Mouse (Mus musculus): ENCODE data around the gene Flrt1. TPM values are rescaled to one million over a fixed set of nuclear protein-coding genes. Genes with fewer than 3 reads are reported as not detected.
"Not testable (repeated sequence)": the region's sequence is repeated elsewhere in the genome, so short reads cannot be mapped to it uniquely, and the experiment has no call there.

Flrt1 gene
- total and polyA plus RNA-seq, 3 experiments = 0.84 to 1.2 (median 1.1) TPM

DNA sequence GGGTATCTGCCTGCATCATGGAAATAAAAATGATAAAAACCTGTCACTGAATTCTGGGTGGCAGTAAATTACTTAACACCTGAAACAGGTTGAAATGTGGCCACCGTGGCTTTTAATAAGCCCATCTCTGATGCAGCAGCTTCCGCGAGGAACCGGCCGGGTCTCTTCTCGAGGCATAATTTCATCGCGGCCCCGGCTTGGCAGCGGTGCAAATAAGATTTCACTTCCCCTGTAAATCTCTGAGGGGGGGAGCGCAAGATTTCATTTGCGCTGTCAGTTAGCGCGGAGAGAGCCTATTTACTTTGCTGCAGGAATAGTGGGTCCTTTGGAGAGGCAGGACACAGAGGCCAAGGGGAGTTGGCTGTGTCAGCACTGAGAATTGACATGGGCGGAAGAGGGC is 20.8 kb downstream of the Flrt1 start:
- WGBS = 79% methylated on average over 15 of the region's 15 CpGs
- no peaks in the 10 kb centered on the region for H3K79me2 ChIP-seq (replicated peaks; ENCODE audit: control insufficient read depth, insufficient read depth, low read length)
- intact Hi-C loops (cut with DNase I) = no loop called here
- H3K4me3 ChIP-seq = no peak overlapping the region
- TF ChIP-seq CTCF (IDR thresholded peaks at IDR 0.05) (no peak), POLR2A (IDR thresholded peaks at IDR 0.05; ENCODE audit: insufficient read depth, low read depth, low read length) (no peak), EP300 (IDR thresholded peaks at IDR 0.05; ENCODE audit: insufficient read depth, low read depth, low read length) (no peak)
- peaks cover 2% of the 10 kb centered on the region; the same call in 1 of the 2 replicates for H3K4me1 ChIP-seq (ENCODE audit: control insufficient read depth, insufficient read depth, low read length)
- H3K27me3 ChIP-seq (ENCODE audit: control insufficient read depth, insufficient read depth, low read length) = no peaks in the 10 kb centered on the region
- DNase-seq = no peak
- no peak overlapping the region for H3K27ac ChIP-seq
- H3K9ac ChIP-seq (ENCODE audit: low read depth, low read length) = no peak overlapping the region
- no peaks in the 10 kb centered on the region for H3K36me3 ChIP-seq (ENCODE audit: control insufficient read depth, insufficient read depth, low read length)

DNA sequence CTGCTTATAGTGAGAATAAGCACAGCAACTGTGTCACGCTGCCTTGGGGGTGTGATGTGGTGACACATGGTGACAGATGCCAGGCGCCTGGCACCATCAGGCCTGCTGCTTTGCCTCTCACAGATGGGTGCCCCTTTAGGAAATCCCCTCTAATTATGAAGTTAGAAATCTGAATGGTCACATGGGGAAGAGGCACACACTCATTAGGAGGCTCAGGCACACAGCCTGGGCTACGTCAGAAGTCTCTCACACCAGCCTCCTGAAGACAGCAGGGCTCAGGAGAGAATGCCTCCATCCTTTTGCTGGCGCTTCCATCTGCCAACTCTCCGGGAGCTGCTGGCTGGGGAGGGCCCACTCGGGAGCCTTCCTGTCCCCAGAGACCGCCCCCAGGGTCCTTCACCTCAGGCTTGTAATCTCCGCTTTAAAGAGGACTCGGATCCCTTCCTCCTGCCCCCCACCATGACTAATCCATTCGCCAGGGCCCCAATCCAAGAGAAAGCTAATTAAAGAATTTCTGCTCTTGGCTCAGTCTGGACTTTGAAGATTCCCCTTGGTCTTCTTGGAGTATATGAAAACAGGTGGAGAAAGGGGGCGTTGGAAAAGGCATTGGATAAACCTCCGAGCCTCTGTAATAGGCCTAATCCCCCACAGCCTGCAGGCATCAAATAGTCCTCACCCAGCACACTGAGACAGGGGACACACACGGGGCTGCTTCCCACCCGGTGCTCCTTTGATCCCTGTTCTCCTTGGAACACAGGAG is 22.3 kb downstream of the Flrt1 start:
- 58% methylated on average over 14 of the region's 14 CpGs for whole genome bisulfite sequencing
- DNase-seq = no peak
- H3K4me1 ChIP-seq (ENCODE audit: control insufficient read depth, insufficient read depth, low read length) = no peaks in the 10 kb centered on the region
- TF ChIP-seq CTCF (IDR thresholded peaks at IDR 0.05) (no peak), EP300 (IDR thresholded peaks at IDR 0.05; ENCODE audit: insufficient read depth, low read depth, low read length) (no peak), POLR2A (IDR thresholded peaks at IDR 0.05; ENCODE audit: insufficient read depth, low read depth, low read length) (no peak)
- H3K27ac ChIP-seq = no peak overlapping the region
- no peaks in the 10 kb centered on the region for H3K27me3 ChIP-seq (ENCODE audit: control insufficient read depth, insufficient read depth, low read length)
- H3K4me3 ChIP-seq = no peak overlapping the region
- no peaks in the 10 kb centered on the region for H3K36me3 ChIP-seq (ENCODE audit: control insufficient read depth, insufficient read depth, low read length)
- intact Hi-C loops (cut with DNase I) = no loop called here
- no peak overlapping the region for H3K9ac ChIP-seq (ENCODE audit: low read depth, low read length)
- no peaks in the 10 kb centered on the region for H3K79me2 ChIP-seq (replicated peaks; ENCODE audit: control insufficient read depth, insufficient read depth, low read length)

DNA sequence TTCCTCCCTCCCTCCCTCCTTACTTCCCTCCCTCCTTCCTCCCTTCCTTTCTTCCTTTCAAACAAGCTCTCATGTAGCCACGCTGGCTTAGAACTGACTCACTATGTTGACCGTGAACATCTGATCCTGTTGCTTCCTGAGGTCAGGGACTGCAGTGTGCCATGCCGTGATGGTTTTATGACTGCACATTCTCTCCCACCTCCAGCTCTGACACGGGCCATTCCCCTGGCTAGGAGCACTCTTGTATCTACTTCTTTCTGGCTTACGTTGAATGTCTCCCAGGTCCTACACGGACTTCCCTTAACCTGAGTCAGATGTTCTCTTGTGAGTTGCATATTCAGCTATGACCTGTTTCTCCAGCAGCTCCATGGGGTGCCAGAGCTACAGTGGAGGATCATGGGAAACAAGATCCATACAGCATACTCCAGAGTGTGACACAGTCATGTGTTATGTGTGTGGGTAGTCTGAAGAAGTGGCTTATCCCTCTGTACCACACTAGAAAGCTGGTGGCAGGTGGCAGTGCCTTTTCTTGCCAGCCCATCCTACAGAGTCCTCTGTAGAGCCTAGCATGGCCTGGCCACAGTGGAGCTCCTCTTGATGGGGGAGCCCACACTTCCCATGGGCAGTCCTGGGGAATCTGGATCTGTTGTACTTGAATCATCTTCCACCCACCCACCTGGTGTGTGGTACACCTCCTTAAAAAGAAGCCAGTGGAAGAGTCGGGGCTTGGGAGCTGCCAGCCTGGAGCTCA is 23.8 kb downstream of the Flrt1 start:
- no peaks in the 10 kb centered on the region for H3K4me1 ChIP-seq (ENCODE audit: control insufficient read depth, insufficient read depth, low read length)
- WGBS = 58% methylated on average over 7 of the region's 7 CpGs
- no peaks in the 10 kb centered on the region for H3K79me2 ChIP-seq (replicated peaks; ENCODE audit: control insufficient read depth, insufficient read depth, low read length)
- H3K27ac ChIP-seq = no peak overlapping the region
- no peaks in the 10 kb centered on the region for H3K36me3 ChIP-seq (ENCODE audit: control insufficient read depth, insufficient read depth, low read length)
- intact Hi-C loops (cut with DNase I) = no loop called here
- TF ChIP-seq CTCF (IDR thresholded peaks at IDR 0.05) = no peak
- no peak for TF ChIP-seq POLR2A (IDR thresholded peaks at IDR 0.05; ENCODE audit: insufficient read depth, low read depth, low read length)
- TF ChIP-seq EP300 (IDR thresholded peaks at IDR 0.05; ENCODE audit: insufficient read depth, low read depth, low read length) = no peak
- no peak overlapping the region for H3K4me3 ChIP-seq
- H3K9ac ChIP-seq (ENCODE audit: low read depth, low read length) = no peak overlapping the region
- H3K27me3 ChIP-seq (ENCODE audit: control insufficient read depth, insufficient read depth, low read length) = no peaks in the 10 kb centered on the region
- no peak for DNase-seq

DNA sequence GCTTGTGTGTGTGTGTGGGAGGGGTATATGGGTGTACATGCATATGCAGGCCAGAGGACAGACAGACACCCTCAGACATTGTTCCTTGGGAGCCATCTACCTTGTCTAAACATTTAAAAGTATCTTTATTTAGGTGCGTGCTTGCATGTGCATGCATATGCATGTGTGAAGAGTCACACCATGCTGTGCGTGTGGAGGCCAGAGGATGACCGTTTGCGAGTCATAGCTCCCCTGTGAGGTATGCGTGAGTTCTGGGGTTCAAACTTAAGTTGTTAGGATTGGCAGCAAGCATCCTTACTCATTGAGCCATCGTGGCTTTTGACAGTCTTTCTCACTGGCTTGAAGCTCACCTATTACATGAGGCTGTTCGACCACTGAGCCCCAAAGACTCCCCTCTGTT is 27.3 kb downstream of the Flrt1 start:
- Histone ChIP-seq H3K27ac (no peak overlapping the region), H3K36me3 (ENCODE audit: control insufficient read depth, insufficient read depth, low read length) (no peaks in the 10 kb centered on the region), H3K4me3 (no peak overlapping the region), H3K9ac (ENCODE audit: low read depth, low read length) (no peak overlapping the region), H3K27me3 (ENCODE audit: control insufficient read depth, insufficient read depth, low read length) (no peaks in the 10 kb centered on the region), H3K79me2 (replicated peaks; ENCODE audit: control insufficient read depth, insufficient read depth, low read length) (no peaks in the 10 kb centered on the region), H3K4me1 (ENCODE audit: control insufficient read depth, insufficient read depth, low read length) (peaks cover 1% of the 10 kb centered on the region; the same call in 1 of the 2 replicates)
- DNase-seq = no peak
- intact Hi-C loops (cut with DNase I) = no loop called here
- no peak for TF ChIP-seq CTCF (IDR thresholded peaks at IDR 0.05)
- 88% methylated on average over 7 of the region's 7 CpGs for WGBS

DNA sequence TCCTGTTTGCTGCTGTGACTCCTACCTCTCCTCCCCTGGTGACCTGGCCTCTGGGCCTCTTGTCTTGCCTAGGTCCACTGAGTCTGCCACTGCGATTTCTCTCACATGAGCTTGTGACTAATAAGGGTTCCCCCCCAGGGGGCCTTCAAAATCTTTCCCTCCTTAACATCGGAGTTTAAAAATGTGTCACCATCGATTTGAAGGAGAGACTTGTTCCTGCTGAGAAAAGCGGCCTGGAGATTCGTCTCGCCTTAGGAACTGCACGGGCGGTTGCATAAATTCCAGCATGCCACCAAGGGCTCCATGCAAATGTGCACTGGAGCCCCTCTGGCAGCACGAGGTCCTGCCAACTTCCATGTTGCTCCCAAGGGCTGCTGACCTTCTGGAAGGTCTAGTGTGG is 27.9 kb downstream of the Flrt1 start:
- TF ChIP-seq POLR2A (IDR thresholded peaks at IDR 0.05; ENCODE audit: insufficient read depth, low read depth, low read length) (no peak), CTCF (IDR thresholded peaks at IDR 0.05) (no peak), EP300 (IDR thresholded peaks at IDR 0.05; ENCODE audit: insufficient read depth, low read depth, low read length) (no peak)
- H3K79me2 ChIP-seq (replicated peaks; ENCODE audit: control insufficient read depth, insufficient read depth, low read length) = no peaks in the 10 kb centered on the region

DNA sequence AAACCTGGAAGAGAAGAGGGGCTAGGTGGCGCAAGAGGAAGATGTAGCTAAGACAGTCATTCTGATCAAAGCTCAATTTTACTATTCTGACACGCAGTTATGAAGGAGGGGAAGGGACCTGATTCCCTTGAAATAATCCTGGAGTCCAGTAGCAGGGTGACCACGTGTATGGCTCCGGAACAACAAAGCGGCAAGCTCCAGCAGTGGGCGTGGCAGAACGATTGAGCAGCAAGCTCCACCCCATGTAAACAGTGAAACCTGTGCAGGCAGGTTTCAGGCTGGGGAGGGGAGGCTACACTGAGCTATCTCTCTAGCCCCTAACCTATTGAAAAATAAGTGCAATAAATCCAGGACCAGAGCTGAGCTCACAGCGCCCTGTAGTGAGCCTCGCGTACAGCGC is 30.2 kb downstream of the Flrt1 start:
- 87% methylated on average over 11 of the region's 11 CpGs for WGBS
- H3K27me3 ChIP-seq (ENCODE audit: control insufficient read depth, insufficient read depth, low read length); H3K79me2 ChIP-seq (replicated peaks; ENCODE audit: control insufficient read depth, insufficient read depth, low read length); H3K27ac ChIP-seq; DNase-seq; H3K4me1 ChIP-seq (ENCODE audit: control insufficient read depth, insufficient read depth, low read length); intact Hi-C loops (cut with DNase I); H3K9ac ChIP-seq (ENCODE audit: low read depth, low read length); H3K36me3 ChIP-seq (ENCODE audit: control insufficient read depth, insufficient read depth, low read length); H3K4me3 ChIP-seq: not testable (repeated sequence)

More for the DNA sequence above, 27.9 kb downstream of the Flrt1 start:
- Histone ChIP-seq H3K27ac (no peak overlapping the region), H3K27me3 (ENCODE audit: control insufficient read depth, insufficient read depth, low read length) (no peaks in the 10 kb centered on the region), H3K9ac (ENCODE audit: low read depth, low read length) (no peak overlapping the region), H3K4me3 (no peak overlapping the region), H3K36me3 (ENCODE audit: control insufficient read depth, insufficient read depth, low read length) (no peaks in the 10 kb centered on the region), H3K4me1 (ENCODE audit: control insufficient read depth, insufficient read depth, low read length) (peaks cover 1% of the 10 kb centered on the region; the same call in 1 of the 2 replicates)
- intact Hi-C loops (cut with DNase I) = no loop called here
- no peak for DNase-seq
- WGBS = 66% methylated on average over 9 of the region's 9 CpGs
